Mouse (Mus musculus) small intestine, adult 2 months (tissue): ENCODE data around the gene Mrpl41. TPM values are rescaled to one million over a fixed set of nuclear protein-coding genes. Genes with fewer than 3 reads are reported as not detected.
"Not testable (repeated sequence)": the region's sequence is repeated elsewhere in the genome, so short reads cannot be mapped to it uniquely, and the experiment has no call there.

Source experiments
- H3K27ac ChIP-seq: fragments of 200-500 bp; 2 replicates; pipeline ENCODE4 v1.5.1; 2012; ENCODE audit warnings: low read depth, low read length, control low read depth, inconsistent platforms; ENCODE audit not compliant: insufficient read depth
- H3K27me3 ChIP-seq: fragments of 200-500 bp; 2 replicates; pipeline ENCODE4 v1.6.1; 2012; ENCODE audit warnings: mild to moderate bottlenecking, moderate library complexity, low read length, inconsistent platforms; ENCODE audit not compliant: control insufficient read depth, insufficient read depth
- H3K36me3 ChIP-seq: fragments of 200-500 bp; 2 replicates; pipeline ENCODE4 v1.6.1; 2012; ENCODE audit warnings: mild to moderate bottlenecking, low read length, control low read depth, inconsistent platforms; ENCODE audit not compliant: control insufficient read depth, insufficient read depth
- H3K4me1 ChIP-seq: fragments of 200-500 bp; 2 replicates; pipeline ENCODE4 v1.6.1; 2012; ENCODE audit warnings: low read length, inconsistent platforms, mixed read lengths; ENCODE audit not compliant: control insufficient read depth, insufficient read depth, insufficient read length
- H3K4me3 ChIP-seq: fragments of 200-500 bp; 2 replicates; pipeline ENCODE4 v1.5.1; 2012; ENCODE audit warnings: low read depth, mild to moderate bottlenecking, control low read depth, inconsistent platforms, low read length, moderate library complexity
- CTCF ChIP-seq: fragments of 200-500 bp; IDR thresholded peaks from 2 replicates; pipeline ENCODE4 v1.5.1; 2012; ENCODE audit warnings: low read depth, mild to moderate bottlenecking, control low read depth, inconsistent platforms, low read length, moderate library complexity, mixed read lengths; ENCODE audit not compliant: insufficient replicate concordance, insufficient read length; ENCODE audit errors: extremely low read depth
- POLR2A ChIP-seq: fragments of 200-500 bp; IDR thresholded peaks from 2 replicates; pipeline ENCODE4 v1.6.1; 2012; ENCODE audit warnings: low read depth, mild to moderate bottlenecking, control low read depth, inconsistent platforms, low read length, moderate library complexity
- WGBS: fragments of 180-500 bp; shearing (Covaris S2); methylation state at CpG from one replicate; pipeline ENCODE4 v1.1.7; 2018; 5-methylcytosine and 5-hydroxymethylcytosine counted together
- polyA plus RNA-seq: library from polyadenylated mRNA; depleted of rRNA; stranded (reverse); fragments of >200 nt; gene quantifications from 2 replicates; pipeline ENCODE4 v1.2.3, GENCODE M21; 2012

The Mrpl41 gene
- polyA plus RNA-seq, 1 experiment = 14.6 TPM

GRCm38 (mm10) chr2:24952537-24953055 is 22.3 kb downstream of the Mrpl41 start:
- 77% methylated on average over 4 of the region's 4 CpGs for WGBS
- Histone ChIP-seq H3K27ac (no peak overlapping the region), H3K27me3 (no peaks in the 10 kb centered on the region), H3K4me3 (no peak overlapping the region), H3K4me1 (peaks cover 4% of the 10 kb centered on the region; the same call in 1 of the 2 replicates), H3K36me3 (peaks cover 18% of the 10 kb centered on the region)
- TF ChIP-seq CTCF = no peak
- TF ChIP-seq POLR2A = no peak

GRCm38 (mm10) chr2:24950189-24950535 is 24.7 kb downstream of the Mrpl41 start:
- H3K4me3 ChIP-seq = peak overlapping the region; percentile 93
- 1% methylated on average over 31 of the region's 31 CpGs for WGBS

DNA sequence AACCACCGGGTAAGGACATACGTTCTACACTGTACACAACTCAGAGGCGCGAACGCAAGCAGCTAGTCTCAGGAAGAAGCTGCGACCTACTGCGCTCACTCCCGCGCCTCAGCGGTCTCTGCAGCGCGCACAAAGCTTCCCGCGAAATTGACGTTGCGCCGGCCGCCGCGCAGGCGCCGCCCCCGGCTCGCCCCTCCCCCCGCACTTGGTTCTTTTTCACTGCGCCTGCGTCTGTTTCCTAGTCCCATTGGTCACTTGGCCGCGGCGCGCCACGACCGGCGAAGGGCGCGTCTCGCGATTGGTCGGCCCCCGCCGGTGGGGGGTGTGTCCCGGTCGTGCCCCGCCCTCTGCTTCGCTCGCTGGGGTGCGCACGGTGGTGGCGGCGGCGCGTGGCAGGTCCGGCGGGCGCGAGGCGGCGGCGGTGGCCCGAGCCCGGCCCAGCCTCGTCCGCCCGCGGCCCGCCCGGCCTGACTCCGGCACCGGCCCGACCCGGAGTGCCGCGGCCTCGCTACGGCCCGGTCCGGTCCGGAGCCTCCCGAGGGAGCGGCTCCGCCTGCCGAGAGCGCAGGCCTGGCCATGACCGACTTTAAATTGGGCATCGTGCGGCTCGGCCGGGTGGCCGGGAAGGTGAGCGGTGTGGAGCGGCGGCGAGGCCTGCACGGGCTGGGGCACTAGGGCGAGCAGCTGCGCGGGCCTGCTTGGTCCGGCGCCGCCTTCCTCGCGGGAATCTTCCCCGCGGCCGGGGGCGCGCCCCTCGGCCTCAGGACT is 25.3 kb downstream of the Mrpl41 start, which contains the start of gene Zmynd19:
Zmynd19 (plus strand) TSS at position 372 of the 768 bp plus-strand sequence.
- Histone ChIP-seq H3K4me3 (peak within 1 kb of the TSS; percentile 93), H3K27me3 (no peaks in the 10 kb centered on the region), H3K4me1 (peaks cover 4% of the 10 kb centered on the region; the same call in 1 of the 2 replicates), H3K27ac (no peak within 1 kb of the TSS), H3K36me3 (peaks cover 13% of the 10 kb centered on the region)
- WGBS = 1% methylated on average over 97 of the region's 108 CpGs
- no peak for TF ChIP-seq CTCF
- peak; percentile 39; the same call in 1 of the 2 replicates for TF ChIP-seq POLR2A

More at GRCm38 (mm10) chr2:24950189-24950535, 24.7 kb downstream of the Mrpl41 start:
- peaks cover 4% of the 10 kb centered on the region; the same call in 1 of the 2 replicates for H3K4me1 ChIP-seq
- H3K27ac ChIP-seq = no peak overlapping the region
- H3K27me3 ChIP-seq = no peaks in the 10 kb centered on the region
- peaks cover 14% of the 10 kb centered on the region for H3K36me3 ChIP-seq
- TF ChIP-seq CTCF = no peak
- TF ChIP-seq POLR2A = no peak

DNA sequence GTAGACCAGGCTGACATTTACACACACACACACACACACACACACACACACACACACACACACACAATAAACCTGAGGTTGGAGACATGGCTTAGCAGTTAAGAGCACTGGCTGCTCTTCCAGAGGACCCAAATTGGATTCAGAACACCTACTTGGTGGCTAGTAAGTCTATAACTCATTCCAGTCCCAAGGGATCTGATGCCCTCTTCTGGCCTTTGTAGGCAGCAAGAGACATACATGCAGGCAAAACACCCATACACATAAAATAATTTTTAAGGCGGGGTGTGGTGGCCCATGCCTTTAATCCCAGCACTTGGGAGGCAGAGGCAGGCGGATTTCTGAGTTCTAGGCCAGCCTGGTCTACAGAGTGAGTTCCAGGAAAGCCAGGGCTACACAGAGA is 30.6 kb downstream of the Mrpl41 start:
- H3K4me1 ChIP-seq, H3K27me3 ChIP-seq, H3K4me3 ChIP-seq, H3K27ac ChIP-seq, H3K36me3 ChIP-seq: not testable (repeated sequence)
- 32% methylated on average over 2 of the region's 2 CpGs for WGBS

- Histone ChIP-seq H3K36me3 (no peaks in the 10 kb centered on the region), H3K27me3 (no peaks in the 10 kb centered on the region), H3K4me3 (no peak overlapping the region), H3K4me1 (no peaks in the 10 kb centered on the region), H3K27ac (no peak overlapping the region)
- TF ChIP-seq CTCF = no peak
- no peak for TF ChIP-seq POLR2A
- 78% methylated on average over 4 of the region's 4 CpGs for WGBS
Measured at GRCm38 (mm10) chr2:24942092-24942491, 32.8 kb downstream of the Mrpl41 start.

DNA sequence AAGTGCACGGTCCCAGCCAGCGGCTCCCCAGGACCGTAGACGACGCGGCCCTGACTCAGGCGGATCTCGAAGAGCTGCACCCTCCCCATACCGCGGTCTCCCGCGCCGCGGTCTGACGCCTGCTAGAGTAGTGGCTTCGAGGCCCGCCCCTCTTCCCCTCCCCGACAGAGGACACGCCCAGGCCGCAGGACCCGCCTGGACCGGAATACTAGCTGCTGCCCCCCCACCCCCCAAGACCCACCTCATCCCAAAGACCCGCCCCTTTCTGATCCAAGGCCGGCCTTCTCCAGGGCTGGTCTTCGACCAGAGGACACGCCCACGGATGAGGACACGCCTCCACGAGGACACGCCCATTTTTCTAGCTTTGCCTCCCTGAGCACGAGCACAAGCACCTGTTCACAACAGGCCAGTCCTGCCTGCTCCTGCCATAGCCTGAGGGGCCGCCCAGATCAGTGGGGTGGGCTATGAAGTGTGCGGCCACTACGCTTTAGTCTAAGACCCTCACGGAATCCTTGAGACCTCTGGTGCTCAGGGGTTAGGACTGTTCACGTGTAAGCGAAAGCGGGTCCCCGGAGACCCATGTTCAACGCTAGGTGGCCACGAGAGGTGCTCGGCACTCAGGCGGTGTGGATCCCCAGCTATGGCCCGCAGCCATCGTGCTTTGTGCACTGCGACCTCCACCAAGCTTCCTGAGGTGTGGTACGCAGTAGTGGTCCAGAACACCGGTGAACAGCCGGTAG is 39.7 kb downstream of the Mrpl41 start, which contains the start of gene Arrdc1:
Arrdc1 (minus strand) TSS at position 196 of the 740 bp plus-strand sequence.
- WGBS = under 1% methylated on average over 49 of the region's 49 CpGs
- H3K27me3 ChIP-seq = no peaks in the 10 kb centered on the region
- H3K36me3 ChIP-seq = no peaks in the 10 kb centered on the region
- peak within 1 kb of the TSS; percentile 89 for H3K4me3 ChIP-seq
- peaks cover 8% of the 10 kb centered on the region for H3K4me1 ChIP-seq
- H3K27ac ChIP-seq = peak within 1 kb of the TSS; percentile 98
- TF ChIP-seq CTCF (peak; percentile 54; the same call in 1 of the 2 replicates), POLR2A (peak; percentile 83)

- 2% methylated on average over 19 of the region's 19 CpGs for WGBS
Measured at GRCm38 (mm10) chr2:24934441-24934963, 40.4 kb downstream of the Mrpl41 start.

More at GRCm38 (mm10) chr2:24934441-24934963, 40.4 kb downstream of the Mrpl41 start:
- peak overlapping the region; percentile 89 for H3K4me3 ChIP-seq
- peak overlapping the region; percentile 98 for H3K27ac ChIP-seq
- no peaks in the 10 kb centered on the region for H3K36me3 ChIP-seq
- no peak for TF ChIP-seq POLR2A
- no peak for TF ChIP-seq CTCF
- peaks cover 8% of the 10 kb centered on the region for H3K4me1 ChIP-seq
- no peaks in the 10 kb centered on the region for H3K27me3 ChIP-seq
